Mouse (Mus musculus) midbrain, embryonic 16.5 days (tissue): ENCODE results near the gene Pnp2. TPM values are rescaled to one million over a fixed set of nuclear protein-coding genes. Genes with fewer than 3 reads are reported as not detected.
"Not testable (repeated sequence)": the region's sequence is repeated elsewhere in the genome, so short reads cannot be mapped to it uniquely, and the experiment has no call there.

Experiments
- ATAC-seq: fragments of 200-750 bp; cut with Nextera tagmentation; 2 replicates; pipeline ENCODE4 v1.8.0; 2017; ENCODE audit warnings: moderate TSS enrichment
- H3K27ac ChIP-seq: fragments of 300-500 bp; sonication (generic); 2 replicates; pipeline ENCODE4 v1.5.1; 2014; ENCODE audit warnings: mild to moderate bottlenecking, low read length, mixed read lengths
- H3K27me3 ChIP-seq: fragments of 300-500 bp; sonication (generic); 2 replicates; pipeline ENCODE4 v1.6.1; 2014; ENCODE audit warnings: low read depth, low read length, mixed read lengths; ENCODE audit not compliant: control insufficient read depth, insufficient read depth
- H3K36me3 ChIP-seq: fragments of 300-500 bp; sonication (generic); 2 replicates; pipeline ENCODE4 v1.6.1; 2014; ENCODE audit warnings: mild to moderate bottlenecking, low read length, moderate library complexity, mixed read lengths; ENCODE audit not compliant: control insufficient read depth, insufficient read depth
- H3K4me1 ChIP-seq: fragments of 300-500 bp; sonication (generic); 2 replicates; pipeline ENCODE4 v1.6.1; 2014; ENCODE audit warnings: mild to moderate bottlenecking, low read length, mixed read lengths; ENCODE audit not compliant: control insufficient read depth, insufficient read depth
- H3K4me2 ChIP-seq: fragments of 300-500 bp; sonication (generic); 2 replicates; pipeline ENCODE4 v1.6.1; 2014; ENCODE audit warnings: mild to moderate bottlenecking, low read length, mixed read lengths
- H3K4me3 ChIP-seq: fragments of 300-500 bp; sonication (generic); 2 replicates; pipeline ENCODE4 v1.5.1; 2014; ENCODE audit warnings: low read depth, mild to moderate bottlenecking, low read length, moderate library complexity, mixed read lengths
- H3K9ac ChIP-seq: fragments of 300-500 bp; sonication (generic); 2 replicates; pipeline ENCODE4 v1.6.1; 2014; ENCODE audit warnings: low read depth, low read length, mixed read lengths
- H3K9me3 ChIP-seq: fragments of 300-500 bp; sonication (generic); replicated peaks from 2 replicates; pipeline ENCODE4 v1.6.1; 2014; ENCODE audit warnings: mild to moderate bottlenecking, low read length, mixed read lengths; ENCODE audit not compliant: control insufficient read depth, poor library complexity, severe bottlenecking
- WGBS: fragments of 180-500 bp; shearing (Covaris S2); extraction: QIAGEN DNeasy Blood & Tissue Kit; methylation state at CpG from one replicate; pipeline ENCODE4 v1.1.7; 2014; 5-methylcytosine and 5-hydroxymethylcytosine counted together
- polyA plus RNA-seq: library from polyadenylated mRNA; unstranded; fragments of >200 nt; fragmentation: Nextera tagmentation; extraction: Ambion mirVana; gene quantifications from 2 replicates; pipeline ENCODE4 v1.2.1, GENCODE M21; 2015

Gene Pnp2
- polyA plus RNA-seq, 1 experiment from 2014 or later = 1.1 TPM

DNA sequence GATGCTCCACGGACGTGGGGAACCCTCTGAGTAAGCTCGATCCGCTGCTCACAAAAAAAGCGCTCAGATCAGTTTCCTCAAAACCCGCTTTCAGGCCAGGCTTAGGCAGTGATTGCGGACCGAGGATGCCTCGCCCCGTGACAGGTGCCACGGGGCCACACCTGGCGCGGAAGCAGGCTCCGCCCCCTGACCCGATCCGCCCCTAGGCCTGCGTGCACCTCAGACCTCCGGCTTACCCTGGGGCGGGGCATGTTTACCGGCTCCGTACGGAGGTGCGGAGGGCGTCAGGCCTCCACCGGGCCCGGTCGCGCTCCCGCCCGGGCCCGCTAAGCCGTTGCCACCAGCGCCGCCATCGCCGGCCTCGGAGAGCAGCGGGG, 25.4 kb upstream of the Pnp2 start:
- peak; percentile 50 for ATAC-seq
- Histone ChIP-seq H3K9me3 (no peaks in the 10 kb centered on the region), H3K4me2 (peak overlapping the region; percentile 77), H3K36me3 (peaks cover 17% of the 10 kb centered on the region), H3K27ac (peak overlapping the region; percentile 84), H3K4me1 (peaks cover 29% of the 10 kb centered on the region), H3K4me3 (peak overlapping the region; percentile 62), H3K9ac (peak overlapping the region; percentile 86), H3K27me3 (no peaks in the 10 kb centered on the region)
- WGBS = under 1% methylated on average over 32 of the region's 38 CpGs

DNA sequence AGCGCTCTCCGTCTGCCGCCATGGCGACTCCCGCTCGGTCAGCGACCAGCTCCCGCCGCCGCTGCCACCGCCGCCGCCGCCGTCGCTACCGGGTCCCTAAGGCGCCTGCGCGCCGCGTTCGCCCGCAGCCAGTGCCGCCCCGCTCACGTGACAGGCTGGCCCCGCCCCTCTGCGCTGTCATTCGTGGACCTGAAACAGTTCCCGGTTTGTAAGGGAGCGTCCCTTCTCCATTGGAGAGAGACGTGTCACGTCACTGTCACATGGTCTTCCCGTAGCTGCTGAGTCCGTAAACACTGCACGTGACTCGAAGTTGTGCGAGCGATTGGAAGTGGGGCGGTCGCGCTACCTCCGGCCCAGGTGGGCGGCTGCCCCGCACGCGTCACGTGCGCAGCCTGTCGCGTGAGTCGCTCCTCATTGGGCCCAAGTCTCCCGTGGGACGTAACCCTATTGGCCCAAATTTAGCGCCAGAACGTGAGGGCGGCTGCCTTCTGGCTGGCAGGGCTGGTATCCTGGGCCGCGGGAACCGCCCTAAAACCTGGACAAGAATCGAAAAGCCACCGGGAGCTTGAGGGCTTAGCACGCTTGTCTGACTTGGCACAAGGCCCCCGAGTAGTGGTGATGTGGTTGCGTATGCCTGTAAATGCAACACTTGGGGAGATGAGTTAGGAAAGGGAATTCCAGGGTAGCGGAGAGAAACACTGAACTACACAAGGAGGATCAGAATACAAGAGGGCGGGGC, 24.9 kb upstream of the Pnp2 start, which contains the start of the genes Pip4p1 and Pnp:
TSS of gene Pip4p1 (minus strand) at position 103 of the 739 bp plus-strand sequence.
TSS of gene Pnp (plus strand) at position 329 of the 739 bp plus-strand sequence.
- Histone ChIP-seq H3K4me2 (peak within 1 kb of the TSS; percentile 79), H3K27ac (peak within 1 kb of the TSS; percentile 84), H3K27me3 (no peaks in the 10 kb centered on the region), H3K36me3 (peaks cover 17% of the 10 kb centered on the region), H3K9ac (peak within 1 kb of the TSS; percentile 86), H3K4me1 (peaks cover 25% of the 10 kb centered on the region), H3K9me3 (no peaks in the 10 kb centered on the region), H3K4me3 (peak within 1 kb of the TSS; percentile 62)
- WGBS = under 1% methylated on average over 61 of the region's 68 CpGs
- ATAC-seq = peak; percentile 99

DNA sequence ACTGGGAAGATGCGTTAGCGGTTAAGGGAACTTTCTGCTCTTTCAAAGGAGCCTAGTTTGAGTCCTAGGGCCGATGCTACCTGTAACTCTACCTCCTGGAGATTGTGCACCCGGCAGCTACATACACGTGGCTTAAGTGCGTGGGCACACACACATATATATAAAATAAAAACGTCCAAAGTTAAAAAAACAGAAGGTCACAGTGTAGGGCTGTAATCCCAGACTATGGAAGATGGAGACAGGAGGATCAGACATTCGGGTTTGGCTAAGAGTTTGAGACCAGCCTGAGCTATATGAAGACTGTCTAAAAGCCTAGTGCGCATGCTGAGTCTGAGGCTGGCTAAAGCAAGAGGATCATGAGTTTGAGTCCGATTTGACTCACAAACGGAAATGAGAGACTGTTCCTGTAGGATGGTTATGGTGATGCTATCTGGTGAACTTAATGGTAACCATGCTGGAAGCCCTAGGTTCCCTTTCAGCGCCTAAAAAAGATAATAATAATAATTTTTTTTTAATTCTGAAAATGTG, 24.2 kb upstream of the Pnp2 start:
- Histone ChIP-seq H3K9ac (peak overlapping the region; percentile 69), H3K9me3 (no peaks in the 10 kb centered on the region), H3K36me3 (peaks cover 17% of the 10 kb centered on the region), H3K4me1 (peaks cover 19% of the 10 kb centered on the region), H3K4me3 (peak overlapping the region; percentile 62), H3K27me3 (no peaks in the 10 kb centered on the region), H3K27ac (peak overlapping the region; percentile 84), H3K4me2 (peak overlapping the region; percentile 79)
- ATAC-seq = no peak; the same call in 1 of the 2 replicates
- 11% methylated on average over 12 of the region's 12 CpGs for WGBS

DNA sequence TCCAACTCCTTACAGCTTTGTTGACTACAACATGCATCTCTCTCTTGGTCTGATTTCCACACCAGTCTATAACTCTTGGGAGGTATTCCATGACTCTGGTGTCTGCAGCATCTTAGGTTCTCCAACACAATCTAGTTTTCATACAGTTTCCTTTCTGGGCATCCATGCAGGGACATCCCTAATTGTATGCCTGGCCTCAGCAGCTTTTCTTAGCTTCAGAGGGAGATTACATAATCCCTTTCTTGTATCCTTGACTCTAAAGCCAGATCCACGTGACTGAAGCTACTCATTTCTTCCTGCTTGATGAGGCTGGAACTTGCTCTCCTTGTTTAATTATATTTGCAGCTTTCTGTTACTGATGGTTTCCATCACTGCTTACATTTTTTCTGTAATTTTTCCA, 19.1 kb upstream of the Pnp2 start:
- no peaks in the 10 kb centered on the region for H3K9me3 ChIP-seq
- 45% methylated on average over 1 of the region's 1 CpGs for WGBS

DNA sequence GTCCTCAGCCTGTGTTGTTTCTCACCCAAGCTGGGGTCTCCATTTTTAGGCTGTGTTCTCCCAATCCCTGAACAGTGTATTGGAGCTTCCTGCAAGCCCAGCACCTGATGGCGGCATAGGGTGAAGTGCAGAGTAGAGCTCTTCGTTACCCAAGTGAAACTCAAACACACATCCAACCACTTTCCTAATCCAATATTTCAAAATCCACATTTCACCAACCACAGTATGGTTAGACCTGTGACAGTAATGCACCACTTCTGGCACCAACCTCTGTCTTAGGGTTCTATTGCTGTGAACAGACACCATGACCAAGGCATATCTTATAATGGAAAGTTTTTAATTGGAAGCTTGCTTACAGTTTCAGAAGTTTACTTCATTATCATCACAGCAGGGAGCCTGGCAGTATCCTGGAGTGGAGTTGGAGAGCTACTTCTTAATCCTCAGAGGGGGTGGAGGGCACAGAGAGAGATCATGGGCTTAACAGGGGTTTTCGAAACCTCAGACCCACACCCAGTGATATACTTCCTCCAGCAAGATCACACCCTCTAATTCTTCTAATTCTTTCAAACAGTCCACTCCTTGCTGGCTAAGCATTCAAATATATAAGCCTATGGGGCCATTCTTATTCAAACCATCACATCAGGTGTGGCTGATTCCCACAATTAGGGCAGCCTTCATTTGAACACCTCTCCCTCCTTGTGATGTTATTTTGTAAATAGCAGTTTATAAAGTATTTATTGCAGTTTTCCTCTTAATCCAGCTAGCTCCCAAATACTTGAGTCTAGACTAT, 17.5 kb upstream of the Pnp2 start:
- Histone ChIP-seq H3K27me3 (no peaks in the 10 kb centered on the region), H3K4me3 (no peak overlapping the region), H3K4me2 (no peak overlapping the region), H3K4me1 (no peaks in the 10 kb centered on the region), H3K27ac (no peak overlapping the region), H3K36me3 (no peaks in the 10 kb centered on the region), H3K9ac (no peak overlapping the region), H3K9me3 (no peaks in the 10 kb centered on the region)
- no peak for ATAC-seq
- 87% methylated on average over 3 of the region's 3 CpGs for WGBS

More for the DNA sequence above, 19.1 kb upstream of the Pnp2 start:
- H3K9ac ChIP-seq = no peak overlapping the region
- H3K27me3 ChIP-seq = no peaks in the 10 kb centered on the region
- ATAC-seq = no peak
- no peak overlapping the region for H3K4me3 ChIP-seq
- no peak overlapping the region for H3K4me2 ChIP-seq
- no peak overlapping the region for H3K27ac ChIP-seq
- no peaks in the 10 kb centered on the region for H3K36me3 ChIP-seq
- H3K4me1 ChIP-seq = peaks cover 4% of the 10 kb centered on the region; the same call in 1 of the 2 replicates

DNA sequence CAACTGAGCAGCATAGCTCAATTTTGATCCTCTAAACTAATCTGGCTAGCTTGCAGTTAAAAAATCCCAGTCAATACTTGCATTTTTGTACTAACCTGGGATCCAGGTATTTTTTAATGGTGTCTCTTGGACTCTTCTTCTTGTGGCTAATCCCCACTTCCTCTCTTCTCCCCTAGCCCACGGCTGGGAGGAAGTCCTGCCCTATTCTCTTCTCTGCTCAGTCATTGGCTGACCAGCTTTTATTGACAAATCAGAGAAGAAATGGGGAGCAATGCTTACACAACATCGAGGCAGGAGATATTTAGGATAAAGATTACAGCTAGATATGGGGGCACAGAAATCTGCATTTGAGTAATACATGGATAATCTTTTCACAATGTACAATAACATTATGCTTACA, 16.9 kb upstream of the Pnp2 start:
- Histone ChIP-seq H3K9ac (no peak overlapping the region), H3K9me3 (no peaks in the 10 kb centered on the region), H3K4me1 (no peaks in the 10 kb centered on the region), H3K27me3 (no peaks in the 10 kb centered on the region), H3K4me3 (no peak overlapping the region), H3K27ac (no peak overlapping the region), H3K36me3 (no peaks in the 10 kb centered on the region), H3K4me2 (no peak overlapping the region)
- no peak for ATAC-seq
- WGBS = 38% methylated on average over 2 of the region's 2 CpGs

DNA sequence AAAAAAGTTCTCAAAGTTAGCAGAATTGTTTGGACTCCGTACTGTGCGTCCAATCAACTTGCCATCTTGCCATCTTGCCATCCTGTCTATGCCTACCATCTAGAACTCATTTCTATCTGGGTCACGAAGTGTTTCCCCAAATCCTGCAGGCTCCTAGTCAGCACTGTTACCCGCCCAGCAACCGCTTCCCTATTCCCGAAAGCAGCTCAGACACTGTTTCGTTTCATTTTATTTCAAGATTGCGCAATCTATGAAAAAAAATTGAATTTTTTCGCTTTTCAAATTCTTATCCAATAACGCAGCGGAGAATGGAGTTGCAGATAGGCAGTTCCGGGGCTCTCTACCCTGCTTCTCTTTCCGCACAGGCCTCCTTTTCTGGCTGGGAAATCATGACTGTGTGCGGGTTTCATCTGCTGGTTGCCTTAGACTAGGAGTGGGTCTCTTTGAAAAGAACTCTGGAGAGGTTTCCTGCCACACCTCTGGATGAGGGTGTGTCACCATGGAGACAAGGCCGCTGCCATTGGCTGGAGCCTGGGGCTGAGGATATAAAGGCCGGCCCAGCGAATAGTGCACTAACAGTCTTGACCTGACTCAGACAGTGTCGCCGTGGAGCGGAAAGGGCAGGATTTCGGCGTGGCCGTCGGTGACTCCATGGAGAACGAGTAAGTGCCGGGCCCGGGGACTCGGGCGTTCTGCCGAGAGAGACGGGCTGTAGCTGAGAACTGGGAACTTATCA, 11.7 kb upstream of the Pnp2 start, which contains the start of gene Gm49342:
TSS of gene Gm49342 (plus strand) at position 586 of the 736 bp plus-strand sequence.
- Histone ChIP-seq H3K4me2 (peak within 1 kb of the TSS; percentile 75), H3K27me3 (no peaks in the 10 kb centered on the region), H3K4me3 (peak within 1 kb of the TSS; percentile 43), H3K9ac (peak within 1 kb of the TSS; percentile 69), H3K4me1 (peaks cover 7% of the 10 kb centered on the region), H3K27ac (peak within 1 kb of the TSS; percentile 85), H3K36me3 (no peaks in the 10 kb centered on the region), H3K9me3 (no peaks in the 10 kb centered on the region)
- WGBS = 16% methylated on average over 31 of the region's 31 CpGs
- peak; percentile 98 for ATAC-seq

DNA sequence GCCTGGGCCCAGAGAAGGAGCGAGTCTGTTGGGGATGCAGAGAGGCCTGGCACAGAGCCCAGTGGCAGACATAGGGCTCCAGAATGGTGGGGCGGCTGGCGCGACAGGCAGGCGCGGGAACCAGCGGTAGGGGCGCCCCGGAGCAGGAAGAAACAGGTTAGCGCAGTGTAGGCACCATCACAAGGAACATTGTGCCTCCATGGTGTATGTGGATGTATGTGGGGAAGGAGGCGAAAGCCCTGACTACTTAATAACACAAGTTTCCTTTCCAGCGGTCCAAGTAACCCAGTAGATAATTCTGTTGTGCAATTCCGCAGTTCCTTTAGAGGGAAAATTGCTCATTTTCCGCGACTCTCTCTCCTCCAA, 11.1 kb upstream of the Pnp2 start:
- H3K27me3 ChIP-seq, H3K36me3 ChIP-seq, H3K9me3 ChIP-seq, H3K4me1 ChIP-seq: not testable (repeated sequence)
- ATAC-seq = peak; percentile 97
- WGBS = under 1% methylated on average over 15 of the region's 15 CpGs
- Histone ChIP-seq H3K27ac (peak overlapping the region; percentile 85), H3K4me3 (peak overlapping the region; percentile 43), H3K4me2 (peak overlapping the region; percentile 75), H3K9ac (peak overlapping the region; percentile 69)
